Mouse (Mus musculus) hindbrain, embryonic 13.5 days (tissue): ENCODE measurements at regions not wholly inside any gene's neighbourhood (a gene's known extent, or its start where the extent isn't known, plus 50 kb on each side); places are given as distances from the start of the nearest gene placed in this dataset.

ENCODE experiments used
- ATAC-seq: fragments of 200-750 bp; cut with Nextera tagmentation; 2 replicates; pipeline ENCODE4 v1.8.0; 2017; ENCODE audit warnings: moderate TSS enrichment; ENCODE audit not compliant: low FRiP score
- H3K27ac ChIP-seq: fragments of 300-500 bp; sonication (generic); 2 replicates; pipeline ENCODE4 v1.5.1; 2015; ENCODE audit warnings: inconsistent platforms, mild to moderate bottlenecking, moderate library complexity
- H3K27me3 ChIP-seq: fragments of 300-500 bp; sonication (generic); 2 replicates; pipeline ENCODE4 v1.6.1; 2015; ENCODE audit warnings: mild to moderate bottlenecking, inconsistent platforms
- H3K36me3 ChIP-seq: fragments of 300-500 bp; sonication (generic); 2 replicates; pipeline ENCODE4 v1.6.1; 2015; ENCODE audit warnings: mild to moderate bottlenecking, inconsistent platforms
- H3K4me1 ChIP-seq: fragments of 300-500 bp; sonication (generic); replicated peaks from 2 replicates; pipeline ENCODE4 v1.6.1; 2015; ENCODE audit warnings: inconsistent platforms
- H3K4me2 ChIP-seq: fragments of 300-500 bp; sonication (generic); 2 replicates; pipeline ENCODE4 v1.6.1; 2015; ENCODE audit warnings: inconsistent platforms, mild to moderate bottlenecking, moderate library complexity
- H3K4me3 ChIP-seq: fragments of 300-500 bp; sonication (generic); 2 replicates; pipeline ENCODE4 v1.5.1; 2015; ENCODE audit warnings: mild to moderate bottlenecking, inconsistent platforms
- H3K9ac ChIP-seq: fragments of 300-500 bp; sonication (generic); 2 replicates; pipeline ENCODE4 v1.6.1; 2015; ENCODE audit warnings: mild to moderate bottlenecking, inconsistent platforms
- H3K9me3 ChIP-seq: fragments of 300-500 bp; sonication (generic); 2 replicates; pipeline ENCODE4 v1.6.1; 2016; ENCODE audit warnings: inconsistent platforms
- WGBS: fragments of 180-500 bp; shearing (Covaris S2); methylation state at CpG from one replicate; pipeline ENCODE4 v1.1.7; 2015; 5-methylcytosine and 5-hydroxymethylcytosine counted together

- no peak overlapping the region for H3K9ac ChIP-seq
- no peak overlapping the region for H3K4me3 ChIP-seq
- H3K36me3 ChIP-seq, result no peaks in the 10 kb centered on the region
- H3K9me3 ChIP-seq, result no peaks in the 10 kb centered on the region
- peaks cover 35% of the 10 kb centered on the region for H3K4me1 ChIP-seq
- WGBS, result 66% methylated on average over 4 of the region's 4 CpGs
- no peak overlapping the region for H3K27ac ChIP-seq
- H3K4me2 ChIP-seq, result no peak overlapping the region
- no peak for ATAC-seq
- no peaks in the 10 kb centered on the region for H3K27me3 ChIP-seq
Measured at GRCm38 (mm10) chr19:36681056-36681455, 55.4 kb downstream of the Ppp1r3c start.

- ATAC-seq, result no peak
- H3K4me2 ChIP-seq, result no peak overlapping the region
- WGBS, result 78% methylated on average over 2 of the region's 2 CpGs
- H3K9ac ChIP-seq, result no peak overlapping the region
- peaks cover 35% of the 10 kb centered on the region for H3K4me1 ChIP-seq
- no peak overlapping the region for H3K4me3 ChIP-seq
- no peaks in the 10 kb centered on the region for H3K36me3 ChIP-seq
- no peak overlapping the region for H3K27ac ChIP-seq
- no peaks in the 10 kb centered on the region for H3K9me3 ChIP-seq
- H3K27me3 ChIP-seq, result no peaks in the 10 kb centered on the region
Measured at GRCm38 (mm10) chr19:36680322-36680721, 56.1 kb downstream of the Ppp1r3c start.

- Histone ChIP-seq H3K9me3 (no peaks in the 10 kb centered on the region), H3K4me1 (peaks cover 35% of the 10 kb centered on the region), H3K27ac (peak overlapping the region; percentile 84), H3K4me3 (no peak overlapping the region), H3K27me3 (no peaks in the 10 kb centered on the region), H3K36me3 (no peaks in the 10 kb centered on the region), H3K4me2 (no peak overlapping the region), H3K9ac (no peak overlapping the region)
- ATAC-seq, result peak; percentile 66
- WGBS, result 5% methylated on average over 4 of the region's 4 CpGs
Measured at GRCm38 (mm10) chr19:36679028-36679820, 57.2 kb downstream of the Ppp1r3c start.

GRCm38 (mm10) chr19:36678382-36679027, 57.9 kb downstream of the Ppp1r3c start:
- Histone ChIP-seq H3K9ac (no peak overlapping the region), H3K27ac (peak overlapping the region; percentile 84), H3K4me1 (peaks cover 35% of the 10 kb centered on the region), H3K4me3 (no peak overlapping the region), H3K4me2 (no peak overlapping the region), H3K27me3 (no peaks in the 10 kb centered on the region), H3K36me3 (no peaks in the 10 kb centered on the region), H3K9me3 (no peaks in the 10 kb centered on the region)
- WGBS, result 56% methylated on average over 7 of the region's 7 CpGs
- ATAC-seq, result peak; percentile 25; the same call in 1 of the 2 replicates

- Histone ChIP-seq H3K4me1 (peaks cover 35% of the 10 kb centered on the region), H3K4me3 (no peak overlapping the region), H3K9ac (no peak overlapping the region), H3K36me3 (no peaks in the 10 kb centered on the region), H3K9me3 (no peaks in the 10 kb centered on the region), H3K27me3 (no peaks in the 10 kb centered on the region), H3K27ac (peak overlapping the region; percentile 84), H3K4me2 (no peak overlapping the region)
- ATAC-seq, result peak; percentile 46
- WGBS, result 62% methylated on average over 18 of the region's 18 CpGs
Measured at GRCm38 (mm10) chr19:36677101-36678081, 59.1 kb downstream of the Ppp1r3c start.

- no peak for ATAC-seq
Measured at GRCm38 (mm10) chr19:36674946-36675345, 61.5 kb downstream of the Ppp1r3c start.

GRCm38 (mm10) chr19:36670813-36671212, 65.6 kb downstream of the Ppp1r3c start:
- H3K27me3 ChIP-seq, result no peaks in the 10 kb centered on the region
- H3K36me3 ChIP-seq, result no peaks in the 10 kb centered on the region
- no peak overlapping the region for H3K4me3 ChIP-seq
- H3K4me1 ChIP-seq, result 0 out of 2 replicates have a peak, but pooled peaks cover 10% of the 10 kb centered on the region
- WGBS, result 29% methylated on average over 7 of the region's 7 CpGs
- no peak overlapping the region for H3K4me2 ChIP-seq
- no peaks in the 10 kb centered on the region for H3K9me3 ChIP-seq
- H3K27ac ChIP-seq, result no peak overlapping the region; the same call in 1 of the 2 replicates
- H3K9ac ChIP-seq, result no peak overlapping the region
- no peak for ATAC-seq

More at GRCm38 (mm10) chr19:36674946-36675345, 61.5 kb downstream of the Ppp1r3c start:
- Histone ChIP-seq H3K4me2 (no peak overlapping the region), H3K27ac (no peak overlapping the region), H3K9me3 (no peaks in the 10 kb centered on the region), H3K9ac (no peak overlapping the region), H3K4me1 (peaks cover 32% of the 10 kb centered on the region), H3K27me3 (no peaks in the 10 kb centered on the region), H3K4me3 (no peak overlapping the region), H3K36me3 (no peaks in the 10 kb centered on the region)
- 85% methylated on average over 4 of the region's 4 CpGs for WGBS
